Mouse (Mus musculus) c-Kit-positive CD71-positive TER-119-negative erythroid progenitor cells, embryonic 14.5 days (primary cell): ENCODE measurements around the gene Chil3.
"Not testable (repeated sequence)": the region's sequence is repeated elsewhere in the genome, so short reads cannot be mapped to it uniquely, and the experiment has no call there.

Experiments
- DNase-seq: peaks from one replicate; pipeline ENCODE4 v3.0.0-alpha.2; 2013; ENCODE audit warnings: low read depth

Chil3 gene

GRCm38 (mm10) chr3:106167464-106167863 is at the start of gene Chil3:
Chil3 (minus strand) TSS chr3:106167564.
- DNase-seq, result no peak

GRCm38 (mm10) chr3:106198030-106198429 is 30.7 kb upstream of the Chil3 start:
- not testable (repeated sequence) for DNase-seq

- DNase-seq, result not testable (repeated sequence)
These were observed 29.9 kb upstream of the Chil3 start for GRCm38 (mm10) chr3:106197246-106197645.

- DNase-seq, result no peak
These were observed 28.9 kb upstream of the Chil3 start for GRCm38 (mm10) chr3:106196276-106196675.

- DNase-seq, result no peak
These were observed 28.1 kb upstream of the Chil3 start for GRCm38 (mm10) chr3:106195486-106195885.

GRCm38 (mm10) chr3:106187991-106188390 is 20.6 kb upstream of the Chil3 start:
- no peak for DNase-seq

GRCm38 (mm10) chr3:106177509-106178189 is 10.3 kb upstream of the Chil3 start:
- DNase-seq, result no peak

GRCm38 (mm10) chr3:106174971-106175370 is 7.6 kb upstream of the Chil3 start:
- DNase-seq, result not testable (repeated sequence)

GRCm38 (mm10) chr3:106172506-106172905 is 5.1 kb upstream of the Chil3 start:
- DNase-seq, result not testable (repeated sequence)

- no peak for DNase-seq
These were observed 3.9 kb upstream of the Chil3 start for GRCm38 (mm10) chr3:106171135-106171731.

GRCm38 (mm10) chr3:106170522-106171053 is 3.2 kb upstream of the Chil3 start:
- DNase-seq, result no peak

- no peak for DNase-seq
These were observed 13.0 kb downstream of the Chil3 start for GRCm38 (mm10) chr3:106154413-106154812.

GRCm38 (mm10) chr3:106144081-106144480 is 23.3 kb downstream of the Chil3 start:
- DNase-seq, result no peak

GRCm38 (mm10) chr3:106131690-106132089 is 35.7 kb downstream of the Chil3 start:
- DNase-seq, result no peak

GRCm38 (mm10) chr3:106128807-106129493 is 38.4 kb downstream of the Chil3 start:
- no peak for DNase-seq

GRCm38 (mm10) chr3:106126999-106127398 is 40.4 kb downstream of the Chil3 start:
- DNase-seq, result no peak

- DNase-seq, result no peak
These were observed 54.4 kb downstream of the Chil3 start, which contains the start of gene Chia1 for GRCm38 (mm10) chr3:106112929-106113328. Chia1 (plus strand) TSS chr3:106113229.
